Mouse (Mus musculus): ENCODE results near the gene Atrnl1.

Gene Atrnl1

GRCm38 (mm10) chr19:57609361-57610057 is 1.3 kb upstream of the Atrnl1 start:
- DNase-seq (ENCODE audit: low spot score in 2 of 2), result no peak

- DNase-seq (ENCODE audit: low spot score in 2 of 2), result no peak
These were observed 767 bp upstream of the Atrnl1 start for GRCm38 (mm10) chr19:57610058-57610475.

- DNase-seq (ENCODE audit: low spot score in 2 of 2), result peak in 1 of 2 experiments; percentile 26
These were observed 701 bp downstream of the Atrnl1 start for GRCm38 (mm10) chr19:57611291-57612178.

- DNase-seq (ENCODE audit: low spot score in 2 of 2), result no peak
These were observed 1.3 kb downstream of the Atrnl1 start for GRCm38 (mm10) chr19:57612179-57612472.

GRCm38 (mm10) chr19:57615972-57616621 is 5.3 kb downstream of the Atrnl1 start:
- no peak for DNase-seq (ENCODE audit: low spot score in 2 of 2)

GRCm38 (mm10) chr19:57619088-57619487 is 8.3 kb downstream of the Atrnl1 start:
- DNase-seq (ENCODE audit: low spot score in 2 of 2), result no peak

GRCm38 (mm10) chr19:57621814-57622213 is 11.0 kb downstream of the Atrnl1 start:
- DNase-seq (ENCODE audit: low spot score in 2 of 2), result no peak

GRCm38 (mm10) chr19:57625738-57626137 is 14.9 kb downstream of the Atrnl1 start:
- no peak for DNase-seq (ENCODE audit: low spot score in 2 of 2)

- no peak for DNase-seq (ENCODE audit: low spot score in 2 of 2)
These were observed 16.4 kb downstream of the Atrnl1 start for GRCm38 (mm10) chr19:57627251-57627650.

GRCm38 (mm10) chr19:57642536-57642935 is 31.7 kb downstream of the Atrnl1 start:
- no peak for DNase-seq (ENCODE audit: low spot score in 2 of 2)

- DNase-seq (ENCODE audit: low spot score in 2 of 2), result no peak
These were observed 32.1 kb downstream of the Atrnl1 start for GRCm38 (mm10) chr19:57642980-57643379.

GRCm38 (mm10) chr19:57648202-57648943 is 37.5 kb downstream of the Atrnl1 start:
- no peak for DNase-seq (ENCODE audit: low spot score in 2 of 2)

- no peak for DNase-seq (ENCODE audit: low spot score in 2 of 2)
These were observed 38.1 kb downstream of the Atrnl1 start for GRCm38 (mm10) chr19:57648944-57649271.

- DNase-seq (ENCODE audit: low spot score in 2 of 2), result peak; percentile 31 to 42
These were observed 44.2 kb downstream of the Atrnl1 start for GRCm38 (mm10) chr19:57655083-57655482.

GRCm38 (mm10) chr19:57655491-57655890 is 44.7 kb downstream of the Atrnl1 start:
- DNase-seq (ENCODE audit: low spot score in 2 of 2), result no peak

GRCm38 (mm10) chr19:57657426-57658087 is 46.7 kb downstream of the Atrnl1 start:
- no peak for DNase-seq (ENCODE audit: low spot score in 2 of 2)

- DNase-seq (ENCODE audit: low spot score in 2 of 2), result no peak
These were observed 47.6 kb downstream of the Atrnl1 start for GRCm38 (mm10) chr19:57658111-57659091.

GRCm38 (mm10) chr19:57667011-57667410 is 56.2 kb downstream of the Atrnl1 start:
- DNase-seq (ENCODE audit: low spot score in 2 of 2), result no peak

- no peak for DNase-seq (ENCODE audit: low spot score in 2 of 2)
These were observed 57.1 kb downstream of the Atrnl1 start for GRCm38 (mm10) chr19:57667946-57668345.

GRCm38 (mm10) chr19:57679455-57679854 is 68.6 kb downstream of the Atrnl1 start:
- no peak for DNase-seq (ENCODE audit: low spot score in 2 of 2)

Measured in right cerebral cortex, postnatal 36 days (tissue).